Mouse (Mus musculus) embryonic fibroblast, embryonic 13.5 days (primary cell): ENCODE results near the gene Sh3bp4.

Experiments
- CTCF ChIP-seq: IDR thresholded peaks from 2 replicates; pipeline ENCODE4 v1.5.1; 2011; ENCODE audit warnings: mild to moderate bottlenecking, control low read depth, low read length, moderate library complexity, borderline replicate concordance; ENCODE audit not compliant: insufficient read depth
- POLR2A ChIP-seq: IDR thresholded peaks from 2 replicates; pipeline ENCODE4 v1.6.1; 2011; ENCODE audit warnings: low read depth, mild to moderate bottlenecking, control low read depth, low read length, moderate library complexity

DNA sequence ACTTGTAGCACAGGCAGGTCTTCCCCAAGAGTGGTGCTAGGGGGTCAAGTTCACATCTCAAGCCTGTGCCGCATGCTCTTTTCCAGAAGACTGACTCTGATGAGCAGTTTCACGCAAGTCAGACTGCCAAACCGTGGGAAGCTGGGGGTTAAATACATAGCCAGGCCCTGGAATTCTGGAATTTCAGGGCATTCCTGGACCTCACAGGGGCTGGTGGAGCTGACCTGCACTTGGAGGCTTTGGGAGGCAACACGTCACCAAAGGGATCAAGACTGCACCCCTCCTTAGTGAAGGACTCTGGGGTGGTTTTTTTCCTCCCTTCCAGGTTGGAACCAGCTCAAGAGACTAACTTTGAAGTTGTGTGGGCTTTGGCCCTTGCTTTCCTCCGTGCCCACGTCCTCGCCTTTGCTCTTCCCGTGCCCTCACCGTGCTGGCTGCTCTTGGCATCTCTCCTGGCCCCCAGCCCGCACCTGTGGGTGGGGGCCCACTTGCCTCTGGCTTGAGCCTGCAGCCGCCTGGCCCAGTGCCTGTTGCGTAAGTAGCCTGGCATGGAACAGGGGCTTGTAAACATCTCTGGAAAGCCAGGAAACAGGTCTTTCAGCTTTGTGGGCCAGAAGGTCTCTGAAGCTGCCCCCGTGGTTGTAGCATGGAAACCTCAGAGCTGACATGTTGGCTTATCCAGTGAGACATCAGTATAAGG lies 34.0 kb downstream of the Sh3bp4 start:
- TF ChIP-seq POLR2A (no peak), CTCF (no peak)
